Mouse (Mus musculus): Measurements from ENCODE around the gene Hhat. TPM values are rescaled to one million over a fixed set of nuclear protein-coding genes. Genes with fewer than 3 reads are reported as not detected.

Hhat gene
- total and polyA plus RNA-seq, 3 experiments = 0.22 TPM; not detected in 2

- Histone ChIP-seq H3K36me3 (replicated peaks) (no peaks in the 10 kb centered on the region), H3K9me3 (replicated peaks) (peaks cover 51% of the 10 kb centered on the region), H3K4me3 (ENCODE audit: low read depth, low read length) (no peak overlapping the region), H3K27me3 (ENCODE audit: insufficient read depth, low read length) (no peaks in the 10 kb centered on the region), H3K4me1 (ENCODE audit: insufficient read depth, low read depth, low read length) (no peaks in the 10 kb centered on the region)
- no peak for ATAC-seq (ENCODE audit: extremely low read depth, insufficient number of reproducible peaks, low FRiP score, poor library complexity, severe bottlenecking)
- TF ChIP-seq TAL1 (conservative IDR thresholded peaks at IDR 0.05; ENCODE audit: low read depth, low read length) (no peak), GATA1 (IDR thresholded peaks at IDR 0.05; ENCODE audit: borderline replicate concordance, low read length) (no peak), POLR2AphosphoS5 (IDR thresholded peaks at IDR 0.05; ENCODE audit: insufficient replicate concordance, low read depth, low read length) (no peak), GATA2 (IDR thresholded peaks at IDR 0.05; ENCODE audit: borderline replicate concordance, low read depth, low read length) (no peak), CTCF (IDR thresholded peaks at IDR 0.05; ENCODE audit: low read depth, low read length) (no peak)
- DNase-seq (ENCODE audit: low spot score) = no peak
These were observed 15.8 kb downstream of the Hhat start for GRCm38 (mm10) chr1:192755246-192755645.

- Histone ChIP-seq H3K4me3 (ENCODE audit: low read depth, low read length) (no peak overlapping the region), H3K27me3 (ENCODE audit: insufficient read depth, low read length) (no peaks in the 10 kb centered on the region), H3K9me3 (replicated peaks) (peaks cover 47% of the 10 kb centered on the region), H3K4me1 (ENCODE audit: insufficient read depth, low read depth, low read length) (no peaks in the 10 kb centered on the region), H3K36me3 (replicated peaks) (no peaks in the 10 kb centered on the region)
- ATAC-seq (ENCODE audit: extremely low read depth, insufficient number of reproducible peaks, low FRiP score, poor library complexity, severe bottlenecking) = no peak
- TF ChIP-seq TAL1 (conservative IDR thresholded peaks at IDR 0.05; ENCODE audit: low read depth, low read length) = no peak
- TF ChIP-seq GATA1 (IDR thresholded peaks at IDR 0.05; ENCODE audit: borderline replicate concordance, low read length) = no peak
- TF ChIP-seq POLR2AphosphoS5 (IDR thresholded peaks at IDR 0.05; ENCODE audit: insufficient replicate concordance, low read depth, low read length) = no peak
- TF ChIP-seq GATA2 (IDR thresholded peaks at IDR 0.05; ENCODE audit: borderline replicate concordance, low read depth, low read length) = no peak
- no peak for TF ChIP-seq CTCF (IDR thresholded peaks at IDR 0.05; ENCODE audit: low read depth, low read length)
- DNase-seq (ENCODE audit: low spot score) = no peak
These were observed 16.8 kb downstream of the Hhat start for GRCm38 (mm10) chr1:192754268-192754667.

DNA sequence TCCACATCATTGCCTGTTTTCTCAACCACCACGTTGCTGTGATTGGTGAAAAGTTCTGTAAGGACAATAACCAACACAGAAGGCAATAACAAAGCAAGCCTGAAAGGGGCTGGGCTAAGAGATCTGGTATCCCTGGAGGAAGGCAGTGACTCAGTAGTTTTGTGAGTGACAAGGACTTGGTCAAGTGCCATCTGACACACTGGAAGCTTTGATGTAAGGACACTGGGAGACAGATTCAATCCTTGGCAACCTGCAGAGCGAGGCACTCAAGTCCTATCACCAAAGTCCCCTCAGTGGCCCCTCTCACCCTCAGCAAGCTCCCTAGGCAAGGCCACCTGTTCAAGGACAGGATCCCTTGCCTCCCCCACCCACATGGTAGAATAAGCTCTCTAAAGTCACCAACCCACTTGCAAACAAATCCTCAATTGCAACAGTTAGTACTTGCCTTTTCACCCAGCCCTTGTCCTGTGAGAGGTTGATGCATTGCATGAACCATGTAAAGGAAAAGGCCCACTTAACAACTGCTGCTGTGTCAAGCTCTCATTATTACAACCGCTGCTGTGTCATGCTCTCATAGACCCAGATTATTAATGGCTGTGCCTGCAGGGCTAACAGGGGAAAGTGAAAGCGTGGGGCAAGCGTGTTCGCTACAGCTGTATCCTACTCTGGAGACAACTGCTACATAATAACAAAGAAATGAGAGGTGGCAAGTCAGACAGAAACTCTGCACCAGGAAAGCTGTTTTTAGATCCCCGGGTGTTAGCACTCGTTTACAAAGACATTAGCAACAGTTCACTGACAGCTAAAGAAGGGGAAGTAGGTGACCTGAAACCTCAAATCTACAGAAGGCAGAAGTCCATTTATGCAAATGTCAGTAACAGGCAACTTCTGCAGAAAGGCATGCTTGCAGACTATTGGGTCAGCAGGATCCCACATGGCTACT lies 18.1 kb downstream of the Hhat start:
- ATAC-seq (ENCODE audit: extremely low read depth, insufficient number of reproducible peaks, low FRiP score, poor library complexity, severe bottlenecking) (no peak), DNase-seq (ENCODE audit: low spot score) (no peak)
- no peak for TF ChIP-seq GATA1 (IDR thresholded peaks at IDR 0.05; ENCODE audit: borderline replicate concordance, low read length)
- no peak for TF ChIP-seq TAL1 (conservative IDR thresholded peaks at IDR 0.05; ENCODE audit: low read depth, low read length)
- TF ChIP-seq POLR2AphosphoS5 (IDR thresholded peaks at IDR 0.05; ENCODE audit: insufficient replicate concordance, low read depth, low read length) = no peak
- no peak for TF ChIP-seq CTCF (IDR thresholded peaks at IDR 0.05; ENCODE audit: low read depth, low read length)
- Histone ChIP-seq H3K27me3 (ENCODE audit: insufficient read depth, low read length) (no peaks in the 10 kb centered on the region), H3K4me3 (ENCODE audit: low read depth, low read length) (no peak overlapping the region), H3K36me3 (replicated peaks) (no peaks in the 10 kb centered on the region), H3K9me3 (replicated peaks) (peaks cover 48% of the 10 kb centered on the region), H3K4me1 (ENCODE audit: insufficient read depth, low read depth, low read length) (no peaks in the 10 kb centered on the region)

- no peak for DNase-seq (ENCODE audit: low spot score)
- no peaks in the 10 kb centered on the region for H3K4me1 ChIP-seq (ENCODE audit: insufficient read depth, low read depth, low read length)
- H3K27me3 ChIP-seq (ENCODE audit: insufficient read depth, low read length) = no peaks in the 10 kb centered on the region
- H3K36me3 ChIP-seq (replicated peaks) = no peaks in the 10 kb centered on the region
- peaks cover 39% of the 10 kb centered on the region for H3K9me3 ChIP-seq (replicated peaks)
- no peak for TF ChIP-seq POLR2AphosphoS5 (IDR thresholded peaks at IDR 0.05; ENCODE audit: insufficient replicate concordance, low read depth, low read length)
- TF ChIP-seq GATA2 (IDR thresholded peaks at IDR 0.05; ENCODE audit: borderline replicate concordance, low read depth, low read length) = no peak
- no peak for TF ChIP-seq GATA1 (IDR thresholded peaks at IDR 0.05; ENCODE audit: borderline replicate concordance, low read length)
- no peak for TF ChIP-seq TAL1 (conservative IDR thresholded peaks at IDR 0.05; ENCODE audit: low read depth, low read length)
- no peak for ATAC-seq (ENCODE audit: extremely low read depth, insufficient number of reproducible peaks, low FRiP score, poor library complexity, severe bottlenecking)
- no peak overlapping the region for H3K4me3 ChIP-seq (ENCODE audit: low read depth, low read length)
These were observed 21.0 kb downstream of the Hhat start for GRCm38 (mm10) chr1:192750042-192750437.

DNA sequence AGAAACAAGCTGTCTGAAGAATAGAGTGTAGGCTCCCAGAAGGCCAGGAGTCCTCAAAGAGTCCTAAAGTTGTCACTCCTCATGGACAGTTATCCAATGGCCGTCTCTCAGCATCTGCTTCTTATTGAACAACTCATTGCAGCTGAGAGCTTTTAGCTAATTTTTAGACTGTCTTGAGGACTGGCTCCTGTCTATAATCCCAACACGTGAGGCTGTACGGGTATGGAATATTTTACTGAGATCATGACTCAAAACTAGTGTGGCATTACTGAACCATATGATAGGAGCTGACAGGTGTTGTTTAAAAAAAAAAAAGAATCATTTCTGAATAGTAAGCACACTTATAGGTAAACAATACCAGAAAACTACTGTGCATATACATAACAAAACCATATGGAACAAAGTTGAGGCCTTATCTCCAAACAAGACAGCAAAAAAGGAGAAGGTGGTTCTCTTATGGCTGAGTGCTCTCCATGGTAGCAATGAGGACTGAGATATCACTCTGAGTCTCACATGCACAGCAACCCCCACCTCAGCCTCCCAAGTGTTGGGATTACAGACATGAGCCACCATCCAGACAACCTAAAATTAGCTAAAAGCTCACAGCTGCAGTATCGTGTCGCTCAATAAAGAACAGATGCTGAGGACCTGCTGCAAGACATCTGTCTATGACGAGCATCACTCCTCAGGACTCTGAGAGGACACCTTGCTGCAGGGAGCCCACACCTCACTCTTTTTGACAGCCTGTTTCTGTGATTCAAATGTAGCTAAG lies 21.6 kb downstream of the Hhat start:
- Histone ChIP-seq H3K4me1 (ENCODE audit: insufficient read depth, low read depth, low read length) (no peaks in the 10 kb centered on the region), H3K36me3 (replicated peaks) (no peaks in the 10 kb centered on the region), H3K9me3 (replicated peaks) (peaks cover 42% of the 10 kb centered on the region), H3K4me3 (ENCODE audit: low read depth, low read length) (no peak overlapping the region), H3K27me3 (ENCODE audit: insufficient read depth, low read length) (no peaks in the 10 kb centered on the region)
- ATAC-seq (ENCODE audit: extremely low read depth, insufficient number of reproducible peaks, low FRiP score, poor library complexity, severe bottlenecking) (no peak), DNase-seq (ENCODE audit: low spot score) (no peak)
- TF ChIP-seq GATA2 (IDR thresholded peaks at IDR 0.05; ENCODE audit: borderline replicate concordance, low read depth, low read length) (no peak), GATA1 (IDR thresholded peaks at IDR 0.05; ENCODE audit: borderline replicate concordance, low read length) (no peak), POLR2AphosphoS5 (IDR thresholded peaks at IDR 0.05; ENCODE audit: insufficient replicate concordance, low read depth, low read length) (no peak), TAL1 (conservative IDR thresholded peaks at IDR 0.05; ENCODE audit: low read depth, low read length) (no peak), CTCF (IDR thresholded peaks at IDR 0.05; ENCODE audit: low read depth, low read length) (no peak)

GRCm38 (mm10) chr1:192746201-192746600 lies 24.8 kb downstream of the Hhat start:
- Histone ChIP-seq H3K27me3 (ENCODE audit: insufficient read depth, low read length) (no peaks in the 10 kb centered on the region), H3K9me3 (replicated peaks) (peaks cover 51% of the 10 kb centered on the region), H3K36me3 (replicated peaks) (no peaks in the 10 kb centered on the region), H3K4me1 (ENCODE audit: insufficient read depth, low read depth, low read length) (no peaks in the 10 kb centered on the region), H3K4me3 (ENCODE audit: low read depth, low read length) (no peak overlapping the region)
- TF ChIP-seq CTCF (IDR thresholded peaks at IDR 0.05; ENCODE audit: low read depth, low read length) = no peak
- TF ChIP-seq GATA1 (IDR thresholded peaks at IDR 0.05; ENCODE audit: borderline replicate concordance, low read length) = no peak
- TF ChIP-seq POLR2AphosphoS5 (IDR thresholded peaks at IDR 0.05; ENCODE audit: insufficient replicate concordance, low read depth, low read length) = no peak
- TF ChIP-seq GATA2 (IDR thresholded peaks at IDR 0.05; ENCODE audit: borderline replicate concordance, low read depth, low read length) = no peak
- no peak for TF ChIP-seq TAL1 (conservative IDR thresholded peaks at IDR 0.05; ENCODE audit: low read depth, low read length)
- ATAC-seq (ENCODE audit: extremely low read depth, insufficient number of reproducible peaks, low FRiP score, poor library complexity, severe bottlenecking) (no peak), DNase-seq (ENCODE audit: low spot score) (no peak)

Data from G1E (cell line).